Mouse (Mus musculus) layer of hippocampus, adult 18-20 months (tissue): Measurements from ENCODE around the gene Dnajc9. TPM values are rescaled to one million over a fixed set of nuclear protein-coding genes. Genes with fewer than 3 reads are reported as not detected.

ENCODE experiments used
- DNase-seq, 2 experiments: peaks; one replicate each; pipeline ENCODE4 v3.0.0; 2022; ENCODE audit warnings: low spot score in 2 of 2
- total RNA-seq, 2 experiments: library from RNA; stranded (reverse); gene quantifications; 2 replicates each; pipeline ENCODE4 v1.2.3; 2021

The Dnajc9 gene
- total RNA-seq, 2 experiments from 2014 or later = 31.1 to 32.2 TPM

GRCm38 (mm10) chr14:20368271-20368670 lies 20.4 kb downstream of the Dnajc9 start:
- no peak for DNase-seq

GRCm38 (mm10) chr14:20363230-20363629 lies 25.5 kb downstream of the Dnajc9 start:
- no peak for DNase-seq

DNA sequence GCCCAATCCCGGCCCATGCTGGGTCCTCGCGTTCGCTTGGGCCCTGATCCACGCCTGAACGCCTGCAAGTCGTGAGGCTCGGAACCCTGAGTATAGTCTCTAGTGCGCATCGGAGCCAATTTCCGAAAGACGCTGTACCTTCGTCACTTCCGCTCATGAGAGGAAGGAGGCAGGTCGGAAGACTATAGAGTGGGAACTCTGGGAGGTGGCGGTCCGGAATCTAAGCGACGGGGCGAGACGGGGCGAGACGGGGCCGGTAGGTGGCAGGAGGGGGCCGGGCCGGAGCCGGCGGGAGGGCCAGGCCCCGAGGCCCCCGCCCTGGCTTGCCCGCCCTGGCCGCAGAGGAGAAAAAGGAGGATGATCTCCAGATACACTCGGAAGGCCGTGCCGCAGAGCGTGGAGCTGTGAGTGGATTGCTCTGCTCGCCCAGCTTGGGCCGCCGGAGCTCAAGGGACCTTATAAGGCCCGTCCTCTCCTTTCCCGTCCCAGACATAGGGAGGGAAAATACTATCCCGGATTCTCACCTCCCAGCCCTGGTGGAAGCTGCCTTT lies 40.6 kb downstream of the Dnajc9 start, which contains the start of the genes Ecd and Fam149b:
Ecd (minus strand) TSS at position 131 of the 551 bp plus-strand sequence.
Fam149b (plus strand) TSS at position 172 of the 551 bp plus-strand sequence.
- peak; percentile 87 to 95 for DNase-seq

GRCm38 (mm10) chr14:20347441-20347990 lies 41.2 kb downstream of the Dnajc9 start:
- DNase-seq = no peak

GRCm38 (mm10) chr14:20345885-20346284 lies 42.8 kb downstream of the Dnajc9 start:
- no peak for DNase-seq

GRCm38 (mm10) chr14:20340866-20341265 lies 47.8 kb downstream of the Dnajc9 start:
- DNase-seq = no peak

GRCm38 (mm10) chr14:20340149-20340548 lies 48.6 kb downstream of the Dnajc9 start:
- DNase-seq = peak in 1 of 2 experiments; percentile 16

- DNase-seq = no peak
These were observed 49.3 kb downstream of the Dnajc9 start for GRCm38 (mm10) chr14:20339415-20339814.

Other genes with a start within 250 kb of the Dnajc9 start
- gene Kcnk5, start 207.1 kb downstream of the Dnajc9 start, total RNA-seq = under 1 TPM; 0.25 to 0.43 TPM
- not detected for gene Kcnk16, start 119.7 kb downstream of the Dnajc9 start, total RNA-seq
- 10 to 100 TPM; 21.2 to 27.0 TPM for gene Nudt13, start 94.2 kb downstream of the Dnajc9 start, total RNA-seq
- 10 to 100 TPM; 31.5 to 32.4 TPM for gene Ecd, start 40.8 kb downstream of the Dnajc9 start, total RNA-seq
- gene Fam149b, start 40.7 kb downstream of the Dnajc9 start, total RNA-seq = 10 to 100 TPM; 46.3 to 47.6 TPM
- 10 to 100 TPM; 32.4 to 37.1 TPM for gene Mrps16, start 4.7 kb upstream of the Dnajc9 start, total RNA-seq
- gene Cfap70, start 63.3 kb upstream of the Dnajc9 start, total RNA-seq = 1 to 10 TPM; 1.4 to 1.9 TPM
- 10 to 100 TPM; 74.3 to 74.7 TPM for gene Anxa7, start 91.2 kb upstream of the Dnajc9 start, total RNA-seq
- 1 to 10 TPM in 1 of 2 experiments, under 1 TPM in 1; 0.40 to 1.1 TPM for gene Mss51, start 108.0 kb upstream of the Dnajc9 start, total RNA-seq
- gene Ppp3cb, start 157.7 kb upstream of the Dnajc9 start, total RNA-seq = 100 to 1,000 TPM; 287 to 305 TPM